41 mouse cellular contexts compared by ENCODE assay signal in genomic region chr11:66934428-66935173, GRCm38 (mm10). TPM values are rescaled to one million over a fixed set of nuclear protein-coding genes. Genes with fewer than 3 reads are reported as not detected.
DNase-seq lines count a peak whose midpoint lies in the region; ATAC-seq and TF ChIP-seq lines count a peak whose summit lies in the region.
"Had no signal": no experiment of that assay in that cellular context is flagged by ENCODE, and none has a peak within 500 bp of the region (broad histone marks: within the 10 kb centered on the region; RNA-seq: fewer than 3 reads in every experiment).

No protein-coding gene starts in this region.

- no peak for TF ChIP-seq CTCF in small intestine, adult 2 months (IDR thresholded peaks at IDR 0.05; ENCODE audit: extremely low read depth, insufficient read length, insufficient replicate concordance, low read depth, low read length)

- H3K4me2 ChIP-seq in kidney, embryonic 15.5 days, result no peak overlapping the region
- H3K4me2 ChIP-seq: embryonic facial prominence, embryonic 12.5 days; heart, embryonic 13.5 days; limb, embryonic 15.5 days; lung, embryonic 14.5 days had no signal

- DNase-seq in kidney, adult 11 months, result peak; percentile 54
- DNase-seq in fat pad, adult 2 months (ENCODE audit: extremely low read depth, low read depth, low spot score), result peak; percentile 16
- DNase-seq in kidney, adult 9 months, result peak; percentile 60
- DNase-seq in left cerebral cortex, adult 9 months (ENCODE audit: low spot score in 2 of 2), result no peak
- no peak for DNase-seq in adrenal gland, adult 18-20 months (ENCODE audit: low spot score in 2 of 2)
- no peak for DNase-seq in limb, embryonic 10.5 days (ENCODE audit: low spot score)
- DNase-seq: adrenal gland, adult 8-10 months; cerebellum, adult 9-10 months; cerebellum, postnatal 36 days; gastrocnemius, adult 2 months; gastrocnemius, postnatal 36 days; heart, adult 2 months; heart, postnatal 10 days; left cerebral cortex, postnatal 4 days; lung, embryonic 14.5 days; right cerebral cortex, adult 18-20 months had no signal

- H3K4me1 ChIP-seq in kidney, embryonic 15.5 days, result no peaks in the 10 kb centered on the region
- H3K4me1 ChIP-seq in small intestine, adult 2 months (ENCODE audit: control insufficient read depth, insufficient read depth, insufficient read length, low read length), result peaks cover 15% of the 10 kb centered on the region; the same call in 1 of the 2 replicates
- no peaks in the 10 kb centered on the region for H3K4me1 ChIP-seq in limb, embryonic 10.5 days
- H3K4me1 ChIP-seq: embryonic facial prominence, embryonic 12.5 days; heart, embryonic 13.5 days; limb, embryonic 15.5 days had no signal

- no peak for TF ChIP-seq POLR2A in small intestine, adult 2 months (IDR thresholded peaks at IDR 0.05; ENCODE audit: low read depth, low read length)

- H3K4me3 ChIP-seq in kidney, embryonic 15.5 days (replicated peaks), result no peak overlapping the region
- H3K4me3 ChIP-seq in small intestine, adult 2 months (ENCODE audit: low read depth, low read length), result no peak overlapping the region
- H3K4me3 ChIP-seq in limb, embryonic 10.5 days, result no peak overlapping the region
- H3K4me3 ChIP-seq: embryonic facial prominence, embryonic 12.5 days; gastrocnemius, adult 2 months; heart, adult 2 months; heart, embryonic 13.5 days; limb, embryonic 15.5 days; midbrain, embryonic 10.5 days had no signal

- no peaks in the 10 kb centered on the region for H3K9me3 ChIP-seq in kidney, embryonic 15.5 days (replicated peaks)
- H3K9me3 ChIP-seq in limb, embryonic 10.5 days (replicated peaks), result no peaks in the 10 kb centered on the region
- H3K9me3 ChIP-seq: embryonic facial prominence, embryonic 12.5 days; heart, embryonic 13.5 days; limb, embryonic 15.5 days; midbrain, embryonic 10.5 days had no signal

- H3K36me3 ChIP-seq in kidney, embryonic 15.5 days, result no peaks in the 10 kb centered on the region
- no peaks in the 10 kb centered on the region for H3K36me3 ChIP-seq in small intestine, adult 2 months (ENCODE audit: control insufficient read depth, insufficient read depth, low read length)
- H3K36me3 ChIP-seq in limb, embryonic 10.5 days, result no peaks in the 10 kb centered on the region
- H3K36me3 ChIP-seq: embryonic facial prominence, embryonic 12.5 days; heart, embryonic 13.5 days; limb, embryonic 15.5 days; midbrain, embryonic 10.5 days had no signal

- no peak for ATAC-seq in kidney, embryonic 15.5 days (replicated peaks; ENCODE audit: low FRiP score)
- ATAC-seq: activated CD4-positive, CD25-positive, alpha-beta regulatory T cell, adult 4 months; forebrain, embryonic 16.5 days; hindbrain, embryonic 16.5 days; midbrain, embryonic 16.5 days had no signal

- no peak overlapping the region for H3K9ac ChIP-seq in kidney, embryonic 15.5 days
- H3K9ac ChIP-seq: embryonic facial prominence, embryonic 12.5 days; heart, embryonic 13.5 days; limb, embryonic 15.5 days; liver, embryonic 14.5 days; lung, embryonic 14.5 days had no signal

- no peaks in the 10 kb centered on the region for H3K27me3 ChIP-seq in kidney, embryonic 15.5 days
- H3K27me3 ChIP-seq in small intestine, adult 2 months (ENCODE audit: control insufficient read depth, insufficient read depth, low read length), result no peaks in the 10 kb centered on the region
- no peaks in the 10 kb centered on the region for H3K27me3 ChIP-seq in limb, embryonic 10.5 days (ENCODE audit: low read depth, poor library complexity, severe bottlenecking)
- H3K27me3 ChIP-seq: embryonic facial prominence, embryonic 12.5 days; heart, embryonic 13.5 days; limb, embryonic 15.5 days had no signal

- no peak overlapping the region for H3K27ac ChIP-seq in kidney, embryonic 15.5 days
- H3K27ac ChIP-seq in small intestine, adult 2 months (ENCODE audit: insufficient read depth, low read depth, low read length), result peak overlapping the region; percentile 90
- no peak overlapping the region for H3K27ac ChIP-seq in limb, embryonic 10.5 days
- H3K27ac ChIP-seq: embryonic facial prominence, embryonic 12.5 days; gastrocnemius, adult 2 months; heart, adult 2 months; heart, embryonic 13.5 days; kidney, postnatal 0 days; limb, embryonic 15.5 days; liver, embryonic 14.5 days; midbrain, embryonic 10.5 days had no signal

- 68% methylated on average over 7 of the region's 7 CpGs for WGBS in kidney, embryonic 15.5 days
- 26% methylated on average over 7 of the region's 7 CpGs for WGBS in small intestine, adult 2 months
- 82% methylated on average over 7 of the region's 7 CpGs for WGBS in limb, embryonic 10.5 days

RNA-seq across cellular contexts. Expression of gene Tmem238l, which starts 21.8 kb away (rescaled TPM):
- polyA plus RNA-seq in kidney, embryonic 15.5 days (2015; fragmentation: Nextera tagmentation; extraction: Ambion mirVana), result 0.36 TPM in 1 of 2 replicates, not detected in the other
- 69.2 and 269 TPM in 2 replicates for polyA plus RNA-seq in small intestine, adult 2 months (2012; rRNA removed)
- not detected for total RNA-seq in adrenal gland, adult 18-20 months (2021)
- polyA plus RNA-seq in limb, embryonic 10.5 days (2016; fragmentation: Nextera tagmentation; extraction: Ambion mirVana), result not detected in 2 replicates
- total RNA-seq: adrenal gland, adult 8-10 months; adrenal gland, postnatal 4 days; CH12.LX; ES-E14; gastrocnemius, adult 2 months; gastrocnemius, postnatal 36 days; heart, adult 2 months; hematopoietic stem cell, adult 5-6 weeks; layer of hippocampus, adult 8-10 months; layer of hippocampus, postnatal 25 days; left cerebral cortex, adult 8-10 months; left cerebral cortex, postnatal 4 days; megakaryocyte progenitor cell, adult 5-6 weeks; neutrophil, adult 5-6 weeks had no signal
- polyA plus RNA-seq: activated CD4-positive, CD25-positive, alpha-beta regulatory T cell, adult 4 months; C2C12; embryonic facial prominence, embryonic 12.5 days; forebrain, embryonic 11.5 days; forebrain, embryonic 16.5 days; heart, adult 2 months; hindbrain, embryonic 16.5 days; liver, embryonic 14.5 days; lung, embryonic 14.5 days; midbrain, embryonic 10.5 days; midbrain, embryonic 16.5 days; neural tube, embryonic 11.5 days; spleen, adult 2 months had no signal

RNA-seq across cellular contexts. Expression of gene Pirt, which starts 22.8 kb away (rescaled TPM):
- polyA plus RNA-seq in kidney, embryonic 15.5 days (2015; fragmentation: Nextera tagmentation; extraction: Ambion mirVana), result 0.50 and 1.4 TPM in 2 replicates
- polyA plus RNA-seq in small intestine, adult 2 months (2012; rRNA removed), result 0.98 TPM in 2 replicates
- total RNA-seq in adrenal gland, adult 18-20 months (2021), result 1 to 10 TPM; 7.5 to 9.9 TPM
- not detected in 2 replicates for polyA plus RNA-seq in limb, embryonic 10.5 days (2016; fragmentation: Nextera tagmentation; extraction: Ambion mirVana)
- total RNA-seq: CH12.LX; hematopoietic stem cell, adult 5-6 weeks; megakaryocyte progenitor cell, adult 5-6 weeks; neutrophil, adult 5-6 weeks had no signal
- polyA plus RNA-seq: activated CD4-positive, CD25-positive, alpha-beta regulatory T cell, adult 4 months; C2C12; liver, embryonic 14.5 days; spleen, adult 2 months had no signal

Comparison
In these comparisons a context has a peak if more than half of its experiments do, and no peak if none do; other contexts are left out.
1. DNase-seq: peak in kidney, adult 11 months (single experiment), fat pad, adult 2 months (single experiment) and kidney, adult 9 months (single experiment); none in left cerebral cortex, adult 9 months (0 of 2), adrenal gland, adult 18-20 months (0 of 2) and limb, embryonic 10.5 days (single experiment).
2. RNA of gene Tmem238l, which starts 21.8 kb away (polyA plus RNA-seq): 69.2 to 269 TPM in small intestine, adult 2 months; 0.36 TPM in kidney, embryonic 15.5 days and not detected in limb, embryonic 10.5 days; every median in the first group is over 10 times any median in the second.